Mouse (Mus musculus) liver, postnatal 0 days (tissue): Measurements from ENCODE around the gene Saysd1.

Experiments used
- CTCF ChIP-seq: sonication (generic); IDR thresholded peaks from 2 replicates; pipeline ENCODE4 v1.5.1; 2016; ENCODE audit warnings: antibody characterized with exemption, low read depth
- EP300 ChIP-seq: IDR thresholded peaks from 2 replicates; pipeline ENCODE4 v1.6.1; 2016; ENCODE audit warnings: antibody characterized with exemption, low read depth, mild to moderate bottlenecking

DNA sequence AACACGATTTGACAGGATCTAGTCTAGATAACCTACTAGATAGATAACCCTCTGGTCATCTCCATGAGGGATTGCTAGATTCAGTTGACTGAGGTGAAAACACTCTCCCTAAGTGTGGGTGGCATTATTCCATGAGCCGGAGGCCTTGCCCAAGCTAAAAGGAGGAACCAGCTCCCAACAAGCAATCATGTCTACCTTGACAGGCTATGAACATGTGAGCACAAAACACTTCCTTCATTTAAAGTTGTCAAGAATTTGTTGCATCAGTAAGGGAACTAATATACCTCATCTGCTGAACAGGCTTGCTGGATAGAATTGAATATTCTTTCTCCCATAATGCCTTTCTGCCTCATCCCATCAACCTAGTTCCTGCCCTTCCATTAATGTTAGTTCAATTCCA lies 98.5 kb downstream of the Saysd1 start:
- TF ChIP-seq CTCF (no peak), EP300 (no peak)
